Mouse (Mus musculus) E14TG2a.4 (cell line): Measurements from ENCODE around the gene Tmem82.
A peak's percentile ranks its signal among the peaks of the same experiment; 100 is the strongest.

Experiments
- H3K27me3 ChIP-seq: 2 replicates; pipeline ENCODE4 v1.6.1; 2014; ENCODE audit warnings: low read length, control low read depth; ENCODE audit not compliant: insufficient read depth
- H3K36me3 ChIP-seq: 2 replicates; pipeline ENCODE4 v1.6.1; 2014; ENCODE audit warnings: low read length, control low read depth; ENCODE audit not compliant: insufficient read depth
- H3K4me1 ChIP-seq: replicated peaks from 2 replicates; pipeline ENCODE4 v1.6.1; 2014; ENCODE audit warnings: low read depth, low read length, control low read depth
- H3K4me3 ChIP-seq: replicated peaks from 2 replicates; pipeline ENCODE4 v1.5.1; 2014; ENCODE audit warnings: mild to moderate bottlenecking, low read length
- H3K9me3 ChIP-seq: 2 replicates; pipeline ENCODE4 v1.6.1; 2014; ENCODE audit warnings: low read length, control low read depth
- CTCF ChIP-seq: conservative IDR thresholded peaks from 2 replicates; pipeline ENCODE4 v1.5.1; 2014; ENCODE audit warnings: low read length
- NANOG ChIP-seq: IDR thresholded peaks from 2 replicates; pipeline ENCODE4 v1.6.1; 2014; ENCODE audit warnings: borderline replicate concordance, low read length, mixed read lengths
- POU5F1 ChIP-seq: IDR thresholded peaks from 2 replicates; pipeline ENCODE4 v1.6.1; 2014; ENCODE audit warnings: low read length, borderline replicate concordance

Tmem82 gene

GRCm38 (mm10) chr4:141624134-141624533 lies 5.7 kb upstream of the Tmem82 start:
- peak overlapping the region; percentile 26; the same call in 1 of the 2 replicates for H3K4me3 ChIP-seq
- H3K9me3 ChIP-seq = no peaks in the 10 kb centered on the region
- H3K27me3 ChIP-seq = no peaks in the 10 kb centered on the region
- H3K36me3 ChIP-seq = no peaks in the 10 kb centered on the region; the same call in 1 of the 2 replicates
- peaks cover 65% of the 10 kb centered on the region for H3K4me1 ChIP-seq
- no peak for TF ChIP-seq NANOG
- TF ChIP-seq CTCF = no peak
- no peak for TF ChIP-seq POU5F1

- H3K9me3 ChIP-seq = no peaks in the 10 kb centered on the region
- no peaks in the 10 kb centered on the region for H3K27me3 ChIP-seq
- peaks cover 65% of the 10 kb centered on the region for H3K4me1 ChIP-seq
- peak within 1 kb of the TSS; percentile 26; the same call in 1 of the 2 replicates for H3K4me3 ChIP-seq
- H3K36me3 ChIP-seq = no peaks in the 10 kb centered on the region; the same call in 1 of the 2 replicates
- TF ChIP-seq CTCF (no peak), NANOG (no peak), POU5F1 (no peak)
These were observed 5.2 kb upstream of the Tmem82 start, which contains the start of gene Slc25a34 for GRCm38 (mm10) chr4:141623666-141624065. Slc25a34 (minus strand) TSS chr4:141623821.

GRCm38 (mm10) chr4:141623037-141623436 lies 4.6 kb upstream of the Tmem82 start:
- H3K27me3 ChIP-seq = no peaks in the 10 kb centered on the region
- TF ChIP-seq NANOG (no peak), CTCF (no peak), POU5F1 (no peak)
- peaks cover 63% of the 10 kb centered on the region for H3K4me1 ChIP-seq
- H3K4me3 ChIP-seq = peak overlapping the region; percentile 26; the same call in 1 of the 2 replicates
- H3K36me3 ChIP-seq = no peaks in the 10 kb centered on the region; the same call in 1 of the 2 replicates
- H3K9me3 ChIP-seq = no peaks in the 10 kb centered on the region

- H3K27me3 ChIP-seq = no peaks in the 10 kb centered on the region
- no peaks in the 10 kb centered on the region for H3K9me3 ChIP-seq
- H3K4me3 ChIP-seq = no peak overlapping the region
- H3K36me3 ChIP-seq = no peaks in the 10 kb centered on the region; the same call in 1 of the 2 replicates
- peaks cover 63% of the 10 kb centered on the region for H3K4me1 ChIP-seq
- no peak for TF ChIP-seq POU5F1
- TF ChIP-seq NANOG = no peak
- no peak for TF ChIP-seq CTCF
These were observed 4.1 kb upstream of the Tmem82 start for GRCm38 (mm10) chr4:141622580-141622979.

- no peaks in the 10 kb centered on the region for H3K36me3 ChIP-seq
- H3K9me3 ChIP-seq = no peaks in the 10 kb centered on the region
- no peak overlapping the region for H3K4me3 ChIP-seq
- H3K4me1 ChIP-seq = peaks cover 66% of the 10 kb centered on the region
- no peaks in the 10 kb centered on the region for H3K27me3 ChIP-seq
- TF ChIP-seq CTCF (no peak), NANOG (no peak), POU5F1 (no peak)
These were observed 3.7 kb upstream of the Tmem82 start for GRCm38 (mm10) chr4:141622091-141622490.

GRCm38 (mm10) chr4:141621297-141621696 lies 2.9 kb upstream of the Tmem82 start:
- Histone ChIP-seq H3K9me3 (no peaks in the 10 kb centered on the region), H3K36me3 (no peaks in the 10 kb centered on the region), H3K27me3 (no peaks in the 10 kb centered on the region), H3K4me3 (no peak overlapping the region), H3K4me1 (peaks cover 68% of the 10 kb centered on the region)
- TF ChIP-seq POU5F1 = no peak
- TF ChIP-seq NANOG = no peak
- no peak for TF ChIP-seq CTCF

- H3K27me3 ChIP-seq = 0 out of 2 replicates have a peak, but pooled peaks cover 5% of the 10 kb centered on the region
- no peak overlapping the region for H3K4me3 ChIP-seq
- peaks cover 4% of the 10 kb centered on the region; the same call in 1 of the 2 replicates for H3K36me3 ChIP-seq
- no peaks in the 10 kb centered on the region for H3K9me3 ChIP-seq
- TF ChIP-seq NANOG (no peak), CTCF (no peak), POU5F1 (no peak)
- H3K4me1 ChIP-seq = peaks cover 58% of the 10 kb centered on the region
These were observed 958 bp upstream of the Tmem82 start for GRCm38 (mm10) chr4:141619299-141619883.

- H3K4me1 ChIP-seq = peaks cover 56% of the 10 kb centered on the region
- no peak for TF ChIP-seq CTCF
- TF ChIP-seq NANOG = no peak
- no peak for TF ChIP-seq POU5F1
- H3K9me3 ChIP-seq = no peaks in the 10 kb centered on the region
- H3K4me3 ChIP-seq = peak overlapping the region; percentile 78
- H3K36me3 ChIP-seq = peaks cover 11% of the 10 kb centered on the region; the same call in 1 of the 2 replicates
- H3K27me3 ChIP-seq = 0 out of 2 replicates have a peak, but pooled peaks cover 5% of the 10 kb centered on the region
These were observed 419 bp downstream of the Tmem82 start for GRCm38 (mm10) chr4:141617863-141618564.
